Mouse (Mus musculus): ENCODE measurements around the gene Angel2.

DNA sequence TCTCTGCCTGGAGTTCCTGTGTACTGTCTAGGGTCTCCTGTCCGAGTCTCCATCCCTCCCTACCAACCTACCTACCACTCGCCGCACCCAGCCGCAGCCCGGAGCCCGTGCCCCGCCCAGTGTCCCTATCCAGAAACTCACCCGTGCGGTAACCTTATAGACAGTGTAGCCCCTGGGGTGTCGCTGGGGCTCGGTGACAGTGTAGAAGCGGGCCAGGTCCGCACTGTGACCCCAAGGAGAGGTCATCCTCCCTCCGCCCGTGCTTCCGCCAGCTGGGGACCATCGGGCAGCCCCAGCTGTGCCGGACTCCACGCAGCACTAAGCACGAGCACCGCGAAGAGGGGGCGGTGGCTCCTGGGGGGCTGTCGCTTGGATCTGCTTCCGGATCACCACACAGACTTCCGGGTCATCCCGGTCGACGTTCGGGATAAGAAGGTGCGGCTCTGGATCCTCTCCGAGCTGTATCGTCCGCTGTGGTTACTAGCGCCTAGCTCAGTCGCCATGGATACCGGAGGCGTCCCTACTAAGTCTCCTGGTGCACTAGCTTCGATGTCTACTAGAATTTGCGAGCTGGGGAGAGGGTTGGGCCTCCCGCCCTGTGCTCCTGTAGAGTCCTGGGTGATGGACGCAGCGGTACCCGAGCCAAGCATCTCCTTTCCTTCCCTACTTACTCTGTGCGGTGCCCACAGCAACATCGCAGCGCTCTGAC is 13.3 kb upstream of the Angel2 start, which contains the start of gene Rps6kc1:
- TF ChIP-seq POLR2A (IDR thresholded peaks at IDR 0.05; ENCODE audit: control insufficient read depth in 1 of 2, insufficient read depth in 1 of 2, low read depth in 1 of 2, low read length in 2 of 2, poor library complexity in 1 of 2) = peak; percentile 79 to 89
- TF ChIP-seq ZNF384 (IDR thresholded peaks at IDR 0.05; ENCODE audit: low read depth, low read length) = no peak
- peak; percentile 20; the same call in 1 of the 2 replicates for TF ChIP-seq ETS1 (IDR thresholded peaks at IDR 0.05; ENCODE audit: low read depth, low read length)
- TF ChIP-seq USF1 (IDR thresholded peaks at IDR 0.05; ENCODE audit: low read depth, low read length) = no peak
- TF ChIP-seq EP300 (IDR thresholded peaks at IDR 0.05; ENCODE audit: low read depth in 1 of 2, low read length in 2 of 2) = no peak
- 0 out of 2 replicates have a peak, but pooled peaks have one; percentile 45 for TF ChIP-seq TCF12 (IDR thresholded peaks at IDR 0.05; ENCODE audit: low read depth, low read length)
- no peak for TF ChIP-seq CTCF (IDR thresholded peaks at IDR 0.05 in 2 of 3, conservative IDR thresholded peaks at IDR 0.05 in 1 of 3; ENCODE audit: control insufficient read depth in 1 of 3, insufficient read depth in 1 of 3, low read depth in 2 of 3, low read length in 3 of 3, poor library complexity in 1 of 3, severe bottlenecking in 1 of 3)
- no peak for TF ChIP-seq JUND (IDR thresholded peaks at IDR 0.05; ENCODE audit: low read depth, low read length)
- TF ChIP-seq GATA1 (IDR thresholded peaks at IDR 0.05; ENCODE audit: low read depth, low read length) = peak; percentile 29; the same call in 1 of the 2 replicates
- TF ChIP-seq GABPA (IDR thresholded peaks at IDR 0.05; ENCODE audit: low read depth, low read length) = no peak
- no peak for TF ChIP-seq UBTF (IDR thresholded peaks at IDR 0.05; ENCODE audit: borderline replicate concordance, insufficient read depth, low read depth, low read length)
- TF ChIP-seq RCOR1 (IDR thresholded peaks at IDR 0.05; ENCODE audit: low read depth, low read length) = no peak

All from MEL (cell line).